Mouse (Mus musculus) layer of hippocampus, adult 18-20 months (tissue): ENCODE measurements at regions not wholly inside any gene's neighbourhood (a gene's known extent, or its start where the extent isn't known, plus 50 kb on each side); places are given as distances from the start of the nearest gene placed in this dataset.

Experiments used
- DNase-seq, 2 experiments: peaks; one replicate each; pipeline ENCODE4 v3.0.0; 2022; ENCODE audit warnings: low spot score in 2 of 2

- no peak for DNase-seq
These were observed 146.1 kb downstream of the Efcab1 start for GRCm38 (mm10) chr16:15052389-15052923.

GRCm38 (mm10) chr16:15052924-15053793 is 146.8 kb downstream of the Efcab1 start:
- peak; percentile 48 to 76 for DNase-seq

GRCm38 (mm10) chr16:15053840-15054239 is 147.4 kb downstream of the Efcab1 start:
- DNase-seq = no peak

GRCm38 (mm10) chr16:15054306-15055001 is 148.0 kb downstream of the Efcab1 start:
- peak in 1 of 2 experiments; percentile 2 for DNase-seq

- peak in 1 of 2 experiments; percentile 27 for DNase-seq
These were observed 149.3 kb downstream of the Efcab1 start for GRCm38 (mm10) chr16:15055697-15056096.

- no peak for DNase-seq
These were observed 164.1 kb downstream of the Efcab1 start for GRCm38 (mm10) chr16:15070485-15070960.

GRCm38 (mm10) chr16:15074407-15074806 is 168.0 kb downstream of the Efcab1 start:
- DNase-seq = no peak

- no peak for DNase-seq
These were observed 177.3 kb downstream of the Efcab1 start for GRCm38 (mm10) chr16:15083692-15084091.

GRCm38 (mm10) chr16:15084147-15084752 is 177.8 kb downstream of the Efcab1 start:
- no peak for DNase-seq

GRCm38 (mm10) chr16:15084753-15085728 is 178.6 kb downstream of the Efcab1 start:
- DNase-seq = peak in 1 of 2 experiments; percentile 7

- DNase-seq = no peak
These were observed 180.2 kb downstream of the Efcab1 start for GRCm38 (mm10) chr16:15086556-15086955.

- no peak for DNase-seq
These were observed 197.5 kb downstream of the Efcab1 start for GRCm38 (mm10) chr16:15103938-15104337.

GRCm38 (mm10) chr16:15107234-15107633 is 200.8 kb downstream of the Efcab1 start:
- DNase-seq = no peak

- no peak for DNase-seq
These were observed 204.1 kb upstream of the Gm21897 start for GRCm38 (mm10) chr16:15113131-15113530.

GRCm38 (mm10) chr16:15113989-15114556 is 203.2 kb upstream of the Gm21897 start:
- no peak for DNase-seq

GRCm38 (mm10) chr16:15114574-15115230 is 202.6 kb upstream of the Gm21897 start:
- no peak for DNase-seq

GRCm38 (mm10) chr16:15115386-15115785 is 201.9 kb upstream of the Gm21897 start:
- no peak for DNase-seq

- no peak for DNase-seq
These were observed 197.5 kb upstream of the Gm21897 start for GRCm38 (mm10) chr16:15119799-15120198.

- no peak for DNase-seq
These were observed 188.3 kb upstream of the Gm21897 start for GRCm38 (mm10) chr16:15128996-15129395.
